Mouse (Mus musculus): Measurements from ENCODE around the gene Vash2.
A peak's percentile ranks its signal among the peaks of the same experiment; 100 is the strongest.
"Not testable (repeated sequence)": the region's sequence is repeated elsewhere in the genome, so short reads cannot be mapped to it uniquely, and the experiment has no call there.

Gene Vash2

GRCm38 (mm10) chr1:190979100-190979563, at the start of gene Vash2:
Gene Vash2, minus strand, starts transcription at chr1:190979296.
- peak; percentile 21 to 25 for DNase-seq (ENCODE audit: low spot score in 2 of 2)

- DNase-seq (ENCODE audit: low spot score in 2 of 2) = peak; percentile 99
Measured at GRCm38 (mm10) chr1:191026021-191026713, 47.1 kb upstream of the Vash2 start, which contains the start of gene Flvcr1. Gene Flvcr1, minus strand, starts transcription at chr1:191026158.

GRCm38 (mm10) chr1:191025016-191026012, 46.2 kb upstream of the Vash2 start:
- DNase-seq (ENCODE audit: low spot score in 2 of 2) = peak in 1 of 2 experiments; percentile 6

GRCm38 (mm10) chr1:191023806-191024205, 44.7 kb upstream of the Vash2 start:
- not testable (repeated sequence) for DNase-seq (ENCODE audit: low spot score in 2 of 2)

- DNase-seq (ENCODE audit: low spot score in 2 of 2) = no peak
Measured at GRCm38 (mm10) chr1:191023140-191023539, 44.0 kb upstream of the Vash2 start.

- DNase-seq (ENCODE audit: low spot score in 2 of 2) = no peak
Measured at GRCm38 (mm10) chr1:191021016-191021415, 41.9 kb upstream of the Vash2 start.

- DNase-seq (ENCODE audit: low spot score in 2 of 2) = no peak
Measured at GRCm38 (mm10) chr1:191020217-191020924, 41.3 kb upstream of the Vash2 start.

- DNase-seq (ENCODE audit: low spot score in 2 of 2) = no peak
Measured at GRCm38 (mm10) chr1:191019803-191020202, 40.7 kb upstream of the Vash2 start.

- no peak for DNase-seq (ENCODE audit: low spot score in 2 of 2)
Measured at GRCm38 (mm10) chr1:191014271-191014670, 35.2 kb upstream of the Vash2 start.

- DNase-seq (ENCODE audit: low spot score in 2 of 2) = no peak
Measured at GRCm38 (mm10) chr1:191008707-191009106, 29.6 kb upstream of the Vash2 start.

GRCm38 (mm10) chr1:191002201-191002600, 23.1 kb upstream of the Vash2 start:
- DNase-seq (ENCODE audit: low spot score in 2 of 2) = no peak

GRCm38 (mm10) chr1:191000686-191001085, 21.6 kb upstream of the Vash2 start:
- no peak for DNase-seq (ENCODE audit: low spot score in 2 of 2)

- no peak for DNase-seq (ENCODE audit: low spot score in 2 of 2)
Measured at GRCm38 (mm10) chr1:190998027-190998426, 18.9 kb upstream of the Vash2 start.

GRCm38 (mm10) chr1:190996346-190996877, 17.3 kb upstream of the Vash2 start:
- no peak for DNase-seq (ENCODE audit: low spot score in 2 of 2)

GRCm38 (mm10) chr1:190995548-190995947, 16.5 kb upstream of the Vash2 start:
- DNase-seq (ENCODE audit: low spot score in 2 of 2) = no peak

- DNase-seq (ENCODE audit: low spot score in 2 of 2) = no peak
Measured at GRCm38 (mm10) chr1:190989437-190990082, 10.5 kb upstream of the Vash2 start.

- peak; percentile 34 to 41 for DNase-seq (ENCODE audit: low spot score in 2 of 2)
Measured at GRCm38 (mm10) chr1:190981412-190981811, 2.3 kb upstream of the Vash2 start.

- DNase-seq (ENCODE audit: low spot score in 2 of 2) = no peak
Measured at GRCm38 (mm10) chr1:190980470-190980869, 1.4 kb upstream of the Vash2 start.

- DNase-seq (ENCODE audit: low spot score in 2 of 2) = no peak
Measured at GRCm38 (mm10) chr1:190978511-190979073, 504 bp downstream of the Vash2 start.

GRCm38 (mm10) chr1:190978001-190978400, 1.1 kb downstream of the Vash2 start:
- DNase-seq (ENCODE audit: low spot score in 2 of 2) = no peak

Measured in spleen, postnatal 36 days (tissue).